Mouse (Mus musculus) spleen, adult 2 months (tissue): ENCODE measurements around the gene Rab40b. TPM values are rescaled to one million over a fixed set of nuclear protein-coding genes. Genes with fewer than 3 reads are reported as not detected.
"Not testable (repeated sequence)": the region's sequence is repeated elsewhere in the genome, so short reads cannot be mapped to it uniquely, and the experiment has no call there.

Experiments used
- DNase-seq, 2 experiments: peaks; one replicate each; pipeline versions ENCODE4 v3.0.0 to v3.0.0-alpha.2; 2012 to 2021; ENCODE audit warnings: low spot score in 2 of 2, low read depth in 1 of 2
- H3K27ac ChIP-seq: fragments of 200-500 bp; 2 replicates; pipeline ENCODE4 v1.5.1; 2012; ENCODE audit warnings: low read length, inconsistent platforms; ENCODE audit not compliant: insufficient read depth
- H3K27me3 ChIP-seq: fragments of 200-500 bp; 2 replicates; pipeline ENCODE4 v1.6.1; 2012; ENCODE audit warnings: mild to moderate bottlenecking, moderate library complexity, low read length, inconsistent platforms; ENCODE audit not compliant: control insufficient read depth, insufficient read depth
- H3K36me3 ChIP-seq: fragments of 200-500 bp; 2 replicates; pipeline ENCODE4 v1.6.1; 2012; ENCODE audit warnings: mild to moderate bottlenecking, low read length, inconsistent platforms; ENCODE audit not compliant: control insufficient read depth, insufficient read depth
- H3K4me1 ChIP-seq: fragments of 200-500 bp; 2 replicates; pipeline ENCODE4 v1.6.1; 2011; ENCODE audit warnings: inconsistent platforms; ENCODE audit not compliant: control insufficient read depth, insufficient read depth, insufficient read length
- H3K4me3 ChIP-seq: fragments of 200-500 bp; 2 replicates; pipeline ENCODE4 v1.5.1; 2011; ENCODE audit warnings: mild to moderate bottlenecking, inconsistent platforms; ENCODE audit not compliant: insufficient read depth, insufficient read length; ENCODE audit errors: extremely low read depth
- CTCF ChIP-seq: fragments of 200-500 bp; IDR thresholded peaks from 2 replicates; pipeline ENCODE4 v1.5.1; 2011; ENCODE audit warnings: mild to moderate bottlenecking, inconsistent platforms; ENCODE audit not compliant: insufficient read depth, insufficient read length, insufficient replicate concordance; ENCODE audit errors: extremely low read depth
- POLR2A ChIP-seq: fragments of 200-500 bp; IDR thresholded peaks from 2 replicates; pipeline ENCODE4 v1.6.1; 2011; ENCODE audit warnings: low read depth, low read length, inconsistent platforms
- whole genome bisulfite sequencing: fragments of 180-500 bp; shearing (Covaris S2); methylation state at CpG from one replicate; pipeline ENCODE4 v1.1.7; 2018; 5-methylcytosine and 5-hydroxymethylcytosine counted together
- polyA plus RNA-seq: library from polyadenylated mRNA; depleted of rRNA; stranded (reverse); fragments of >200 nt; gene quantifications from 2 replicates; pipeline ENCODE4 v1.2.3, GENCODE M21; 2012; rRNA removed

Gene Rab40b
- polyA plus RNA-seq, 1 experiment, result 0.67 TPM

- Histone ChIP-seq H3K36me3 (peaks cover 26% of the 10 kb centered on the region), H3K4me1 (no peaks in the 10 kb centered on the region), H3K27me3 (no peaks in the 10 kb centered on the region), H3K27ac (no peak overlapping the region), H3K4me3 (no peak overlapping the region)
- TF ChIP-seq POLR2A (no peak), CTCF (no peak)
- no peak for DNase-seq
- WGBS, result 96% methylated on average over 5 of the region's 5 CpGs
These were observed 61.4 kb downstream of the Rab40b start for GRCm38 (mm10) chr11:121326681-121327080.

- no peaks in the 10 kb centered on the region for H3K4me1 ChIP-seq
- no peak overlapping the region for H3K27ac ChIP-seq
- WGBS, result 72% methylated on average over 1 of the region's 1 CpGs
- H3K4me3 ChIP-seq, result no peak overlapping the region
- no peak for DNase-seq
- peaks cover 24% of the 10 kb centered on the region for H3K36me3 ChIP-seq
- TF ChIP-seq CTCF, result no peak
- TF ChIP-seq POLR2A, result no peak
- H3K27me3 ChIP-seq, result no peaks in the 10 kb centered on the region
These were observed 62.0 kb downstream of the Rab40b start for GRCm38 (mm10) chr11:121326034-121326433.

- not testable (repeated sequence) for H3K4me1 ChIP-seq, DNase-seq, H3K27ac ChIP-seq, H3K27me3 ChIP-seq, H3K4me3 ChIP-seq
- H3K36me3 ChIP-seq, result peaks cover 27% of the 10 kb centered on the region
- 95% methylated on average over 6 of the region's 6 CpGs for WGBS
These were observed 80.3 kb downstream of the Rab40b start for GRCm38 (mm10) chr11:121307712-121308111.

GRCm38 (mm10) chr11:121306608-121307007 is 81.4 kb downstream of the Rab40b start:
- no peaks in the 10 kb centered on the region for H3K27me3 ChIP-seq
- H3K36me3 ChIP-seq, result peaks cover 27% of the 10 kb centered on the region
- H3K4me3 ChIP-seq, result no peak overlapping the region
- TF ChIP-seq POLR2A, result no peak
- no peak for TF ChIP-seq CTCF
- no peaks in the 10 kb centered on the region for H3K4me1 ChIP-seq
- DNase-seq, result no peak
- WGBS, result 97% methylated on average over 8 of the region's 8 CpGs
- H3K27ac ChIP-seq, result no peak overlapping the region

Other genes with a start within 250 kb of the Rab40b start
- gene Tex19.1, start 242.1 kb downstream of the Rab40b start, polyA plus RNA-seq, result not detected in 2 replicates
- gene Uts2r, start 228.0 kb downstream of the Rab40b start, polyA plus RNA-seq, result not detected in 2 replicates
- 11.0 and 14.7 TPM in 2 replicates for gene Hexdc, start 183.8 kb downstream of the Rab40b start, polyA plus RNA-seq
- gene Ogfod3, start 183.5 kb downstream of the Rab40b start, polyA plus RNA-seq, result 5.9 TPM in 2 replicates
- gene Cybc1, start 158.9 kb downstream of the Rab40b start, polyA plus RNA-seq, result 63.3 and 67.2 TPM in 2 replicates
- 36.8 and 42.0 TPM in 2 replicates for gene Narf, start 151.0 kb downstream of the Rab40b start, polyA plus RNA-seq
- gene Foxk2, start 128.3 kb downstream of the Rab40b start, polyA plus RNA-seq, result 29.8 and 40.3 TPM in 2 replicates
- 21.6 and 23.2 TPM in 2 replicates for gene Wdr45b, start 33.8 kb downstream of the Rab40b start, polyA plus RNA-seq
- 6.5 and 7.4 TPM in 2 replicates for gene Fn3krp, start 33.1 kb upstream of the Rab40b start, polyA plus RNA-seq
- gene Fn3k, start 46.7 kb upstream of the Rab40b start, polyA plus RNA-seq, result 5.9 and 7.4 TPM in 2 replicates
- gene Tbcd, start 63.7 kb upstream of the Rab40b start, polyA plus RNA-seq, result 38.0 and 44.7 TPM in 2 replicates
- gene Zfp750, start 131.1 kb upstream of the Rab40b start, polyA plus RNA-seq, result 0.04 and 0.11 TPM in 2 replicates